In genomic region chr6:140554261-140554660, GRCm38 (mm10) we compare ENCODE assay signal across 9 mouse cellular contexts.
DNase-seq lines count a peak whose midpoint lies in the region; ATAC-seq and TF ChIP-seq lines count a peak whose summit lies in the region.
"Had no signal": no experiment of that assay in that cellular context is flagged by ENCODE, and none has a peak within 500 bp of the region (broad histone marks: within the 10 kb centered on the region; RNA-seq: fewer than 3 reads in every experiment).

No protein-coding gene starts in this region.

- peak; percentile 27; the same call in 1 of the 2 replicates for ATAC-seq in heart, postnatal 0 days (ENCODE audit: insufficient read depth, low read depth)
- no peak for ATAC-seq in heart, embryonic 12.5 days (ENCODE audit: insufficient number of reproducible peaks, low FRiP score)
- ATAC-seq in midbrain, embryonic 13.5 days: peak; percentile 62; the same call in 1 of the 2 replicates

- no peak overlapping the region for H3K27ac ChIP-seq in heart, postnatal 0 days (ENCODE audit: low read depth)
- H3K27ac ChIP-seq in heart, embryonic 12.5 days (ENCODE audit: poor library complexity, severe bottlenecking): no peak overlapping the region
- no peak overlapping the region for H3K27ac ChIP-seq in midbrain, embryonic 13.5 days
- no peak overlapping the region for H3K27ac ChIP-seq in midbrain, embryonic 10.5 days (replicated peaks)
- H3K27ac ChIP-seq: limb, embryonic 13.5 days had no signal

- H3K27me3 ChIP-seq in heart, postnatal 0 days (ENCODE audit: control insufficient read depth, insufficient read depth, low read length): no peaks in the 10 kb centered on the region
- H3K27me3 ChIP-seq in heart, embryonic 12.5 days (replicated peaks): no peaks in the 10 kb centered on the region
- no peaks in the 10 kb centered on the region for H3K27me3 ChIP-seq in midbrain, embryonic 13.5 days
- H3K27me3 ChIP-seq in midbrain, embryonic 10.5 days (ENCODE audit: low read depth, poor library complexity, severe bottlenecking): no peaks in the 10 kb centered on the region
- H3K27me3 ChIP-seq: limb, embryonic 13.5 days had no signal

- DNase-seq in heart, postnatal 0 days (ENCODE audit: low spot score): peak; percentile 53
- no peak for DNase-seq in midbrain, embryonic 10.5 days (ENCODE audit: low spot score)
- DNase-seq in cerebellum, adult 8-10 months: peak; percentile 56
- DNase-seq in retina, embryonic 14.5 days (ENCODE audit: low spot score): peak; percentile 67
- DNase-seq in left cerebral cortex, postnatal 36 days (ENCODE audit: low spot score in 2 of 2): no peak
- no peak for DNase-seq in urinary bladder, postnatal 25 days (ENCODE audit: low spot score)

- TF ChIP-seq EP300 in heart, postnatal 0 days (IDR thresholded peaks at IDR 0.05; ENCODE audit: low read depth): no peak

- no peaks in the 10 kb centered on the region for H3K4me1 ChIP-seq in heart, postnatal 0 days (ENCODE audit: control insufficient read depth, insufficient read depth)
- H3K4me1 ChIP-seq in heart, embryonic 12.5 days (replicated peaks): peaks cover 2% of the 10 kb centered on the region; the same call in 1 of the 2 replicates
- H3K4me1 ChIP-seq in midbrain, embryonic 13.5 days (replicated peaks): no peaks in the 10 kb centered on the region
- H3K4me1 ChIP-seq in midbrain, embryonic 10.5 days: 0 out of 2 replicates have a peak, but pooled peaks cover 4% of the 10 kb centered on the region

- H3K4me2 ChIP-seq in heart, postnatal 0 days (ENCODE audit: low read depth, low read length): no peak overlapping the region
- H3K4me2 ChIP-seq in heart, embryonic 12.5 days: no peak overlapping the region
- H3K4me2 ChIP-seq in midbrain, embryonic 13.5 days (replicated peaks): no peak overlapping the region
- H3K4me2 ChIP-seq: limb, embryonic 13.5 days had no signal

- 39% methylated on average over 4 of the region's 4 CpGs for WGBS in heart, postnatal 0 days
- WGBS in heart, embryonic 12.5 days: 60% methylated on average over 4 of the region's 4 CpGs
- 63% methylated on average over 4 of the region's 4 CpGs for whole genome bisulfite sequencing in midbrain, embryonic 13.5 days
- WGBS in midbrain, embryonic 10.5 days: 75% methylated on average over 4 of the region's 4 CpGs

- TF ChIP-seq CTCF in heart, postnatal 0 days (IDR thresholded peaks at IDR 0.05; ENCODE audit: low read depth): peak; percentile 55

- no peak overlapping the region for H3K4me3 ChIP-seq in heart, postnatal 0 days (ENCODE audit: low read depth, low read length)
- no peak overlapping the region for H3K4me3 ChIP-seq in heart, embryonic 12.5 days
- no peak overlapping the region for H3K4me3 ChIP-seq in midbrain, embryonic 13.5 days (replicated peaks)
- H3K4me3 ChIP-seq in midbrain, embryonic 10.5 days: no peak overlapping the region
- H3K4me3 ChIP-seq: limb, embryonic 13.5 days had no signal

- no peak overlapping the region for H3K9ac ChIP-seq in heart, postnatal 0 days (replicated peaks; ENCODE audit: low read depth, low read length)
- H3K9ac ChIP-seq in heart, embryonic 12.5 days: no peak overlapping the region
- H3K9ac ChIP-seq in midbrain, embryonic 13.5 days (replicated peaks): no peak overlapping the region
- H3K9ac ChIP-seq: limb, embryonic 13.5 days had no signal

- intact Hi-C loops in left cerebral cortex, postnatal 36 days (cut with DNase I): loop anchor here (2.0 to 10.0 kb wide), 2 partner anchors 79 to 969 kb away; partner anchors contain the start of gene Pik3c2g

- H3K9me3 ChIP-seq in heart, postnatal 0 days (replicated peaks; ENCODE audit: control insufficient read depth, low read length): no peaks in the 10 kb centered on the region
- no peaks in the 10 kb centered on the region for H3K9me3 ChIP-seq in heart, embryonic 12.5 days (replicated peaks)
- H3K9me3 ChIP-seq in midbrain, embryonic 13.5 days: no peaks in the 10 kb centered on the region
- H3K9me3 ChIP-seq in midbrain, embryonic 10.5 days (replicated peaks): no peaks in the 10 kb centered on the region
- H3K9me3 ChIP-seq: limb, embryonic 13.5 days had no signal

- peaks cover 51% of the 10 kb centered on the region for H3K36me3 ChIP-seq in heart, postnatal 0 days (replicated peaks; ENCODE audit: control insufficient read depth, insufficient read depth, low read length)
- peaks cover 30% of the 10 kb centered on the region for H3K36me3 ChIP-seq in heart, embryonic 12.5 days
- peaks cover 42% of the 10 kb centered on the region for H3K36me3 ChIP-seq in midbrain, embryonic 13.5 days
- peaks cover 80% of the 10 kb centered on the region for H3K36me3 ChIP-seq in midbrain, embryonic 10.5 days

Comparison
In these comparisons a context has a peak if more than half of its experiments do, and no peak if none do; other contexts are left out.
1. DNase-seq: peak in heart, postnatal 0 days (single experiment), cerebellum, adult 8-10 months (single experiment) and retina, embryonic 14.5 days (single experiment); none in midbrain, embryonic 10.5 days (single experiment), left cerebral cortex, postnatal 36 days (0 of 2) and urinary bladder, postnatal 25 days (single experiment).